Mouse (Mus musculus) heart, embryonic 12.5 days (tissue): ENCODE measurements at regions not wholly inside any gene's neighbourhood (a gene's known extent, or its start where the extent isn't known, plus 50 kb on each side); places are given as distances from the start of the nearest gene placed in this dataset.

Source experiments
- ATAC-seq: fragments of 200-750 bp; cut with Nextera tagmentation; 2 replicates; pipeline ENCODE4 v1.8.0; 2017; ENCODE audit warnings: moderate TSS enrichment, moderate library complexity; ENCODE audit not compliant: insufficient number of reproducible peaks, low FRiP score
- H3K27ac ChIP-seq: fragments of 300-500 bp; sonication (generic); 2 replicates; pipeline ENCODE4 v1.5.1; 2016; ENCODE audit warnings: mild to moderate bottlenecking, moderate library complexity; ENCODE audit not compliant: poor library complexity, severe bottlenecking
- H3K27me3 ChIP-seq: fragments of 300-500 bp; sonication (generic); replicated peaks from 2 replicates; pipeline ENCODE4 v1.6.1; 2016; ENCODE audit warnings: mild to moderate bottlenecking, moderate library complexity
- H3K36me3 ChIP-seq: fragments of 300-500 bp; sonication (generic); 2 replicates; pipeline ENCODE4 v1.6.1; 2016; ENCODE audit warnings: mild to moderate bottlenecking, moderate library complexity
- H3K4me1 ChIP-seq: fragments of 300-500 bp; sonication (generic); replicated peaks from 2 replicates; pipeline ENCODE4 v1.6.1; 2016; ENCODE audit warnings: mild to moderate bottlenecking
- H3K4me2 ChIP-seq: fragments of 300-500 bp; sonication (generic); 2 replicates; pipeline ENCODE4 v1.6.1; 2016; ENCODE audit warnings: mild to moderate bottlenecking, moderate library complexity
- H3K4me3 ChIP-seq: fragments of 300-500 bp; sonication (generic); 2 replicates; pipeline ENCODE4 v1.5.1; 2016; ENCODE audit warnings: mild to moderate bottlenecking
- H3K9ac ChIP-seq: fragments of 300-500 bp; sonication (generic); 2 replicates; pipeline ENCODE4 v1.6.1; 2016; ENCODE audit warnings: mild to moderate bottlenecking, moderate library complexity
- H3K9me3 ChIP-seq: fragments of 300-500 bp; sonication (generic); replicated peaks from 2 replicates; pipeline ENCODE4 v1.6.1; 2016; ENCODE audit warnings: mild to moderate bottlenecking, moderate library complexity
- WGBS: fragments of 180-500 bp; shearing (Covaris S2); methylation state at CpG from one replicate; pipeline ENCODE4 v1.1.7; 2016; 5-methylcytosine and 5-hydroxymethylcytosine counted together

DNA sequence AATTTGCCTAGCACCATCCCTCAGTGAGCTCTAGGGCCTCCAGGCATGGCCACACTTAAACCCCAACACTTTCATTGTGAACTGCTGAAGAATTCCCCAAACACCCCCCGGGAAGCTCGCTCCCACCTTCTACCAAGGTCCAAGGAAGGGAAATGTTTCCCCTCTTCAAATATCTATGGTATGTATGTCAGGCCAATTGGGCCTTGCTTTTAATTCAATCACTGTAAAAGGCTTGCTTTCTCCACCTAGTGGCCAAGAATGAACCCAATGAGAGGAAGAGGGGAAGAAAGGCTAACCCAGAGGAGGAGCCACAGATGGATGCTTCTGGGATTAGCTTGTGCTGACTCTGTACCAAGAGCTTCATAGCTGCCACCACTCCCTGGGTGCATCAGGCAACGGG lies 336.3 kb upstream of the Tgfbr2 start:
- Histone ChIP-seq H3K4me1 (peaks cover 3% of the 10 kb centered on the region; the same call in 1 of the 2 replicates), H3K9ac (no peak overlapping the region), H3K36me3 (no peaks in the 10 kb centered on the region), H3K4me2 (no peak overlapping the region), H3K9me3 (peaks cover 2% of the 10 kb centered on the region; the same call in 1 of the 2 replicates), H3K27ac (no peak overlapping the region), H3K4me3 (no peak overlapping the region), H3K27me3 (no peaks in the 10 kb centered on the region)
- WGBS = 45% methylated on average over 3 of the region's 3 CpGs
- no peak for ATAC-seq

DNA sequence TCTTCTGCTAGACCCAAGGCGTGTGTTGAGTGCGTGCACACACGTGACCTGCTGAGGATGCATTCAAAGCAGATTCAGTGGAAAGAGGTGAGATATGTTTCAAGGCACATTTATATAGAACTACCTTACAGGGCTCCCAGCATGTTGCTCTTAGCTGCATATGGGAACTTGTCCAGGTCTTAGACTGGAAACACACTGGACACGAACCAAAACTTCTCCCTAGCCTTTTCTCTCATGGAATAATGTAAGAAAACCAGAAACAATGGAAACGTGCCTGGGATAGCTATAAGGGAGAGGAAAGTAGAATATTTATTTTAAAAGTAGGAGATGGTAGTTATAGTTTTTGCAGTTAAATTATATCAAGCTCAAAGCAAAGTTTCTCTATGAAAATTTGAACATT lies 332.6 kb upstream of the Tgfbr2 start:
- no peak overlapping the region for H3K9ac ChIP-seq

DNA sequence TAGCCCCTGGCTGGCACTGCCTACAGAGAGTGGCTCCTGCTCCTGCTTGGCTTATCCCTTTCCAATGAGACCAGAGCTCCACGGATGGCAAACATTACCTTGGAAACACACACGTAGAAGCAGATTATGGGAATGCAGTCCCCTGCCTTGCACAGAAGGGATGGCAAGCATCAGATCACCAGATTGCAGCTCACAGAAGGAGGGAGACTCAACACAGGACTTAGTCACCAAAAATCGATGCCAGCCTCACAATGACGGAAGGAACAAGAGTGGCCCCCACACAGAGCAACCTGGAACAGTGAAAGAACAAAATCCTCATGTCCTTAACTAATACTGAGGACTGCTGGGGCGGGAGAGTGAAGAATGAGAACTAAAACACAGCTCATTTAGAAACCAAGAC lies 327.7 kb upstream of the Tgfbr2 start:
- Histone ChIP-seq H3K9me3 (no peaks in the 10 kb centered on the region), H3K4me3 (no peak overlapping the region), H3K4me2 (no peak overlapping the region), H3K4me1 (peaks cover 3% of the 10 kb centered on the region; the same call in 1 of the 2 replicates), H3K36me3 (no peaks in the 10 kb centered on the region), H3K9ac (no peak overlapping the region), H3K27ac (no peak overlapping the region), H3K27me3 (no peaks in the 10 kb centered on the region)
- WGBS = 66% methylated on average over 5 of the region's 5 CpGs
- no peak for ATAC-seq

More for the DNA sequence above, 332.6 kb upstream of the Tgfbr2 start:
- Histone ChIP-seq H3K36me3 (no peaks in the 10 kb centered on the region), H3K27me3 (no peaks in the 10 kb centered on the region), H3K4me2 (no peak overlapping the region), H3K27ac (no peak overlapping the region), H3K4me3 (no peak overlapping the region), H3K9me3 (no peaks in the 10 kb centered on the region), H3K4me1 (peaks cover 3% of the 10 kb centered on the region; the same call in 1 of the 2 replicates)
- 84% methylated on average over 5 of the region's 5 CpGs for WGBS
- no peak for ATAC-seq

DNA sequence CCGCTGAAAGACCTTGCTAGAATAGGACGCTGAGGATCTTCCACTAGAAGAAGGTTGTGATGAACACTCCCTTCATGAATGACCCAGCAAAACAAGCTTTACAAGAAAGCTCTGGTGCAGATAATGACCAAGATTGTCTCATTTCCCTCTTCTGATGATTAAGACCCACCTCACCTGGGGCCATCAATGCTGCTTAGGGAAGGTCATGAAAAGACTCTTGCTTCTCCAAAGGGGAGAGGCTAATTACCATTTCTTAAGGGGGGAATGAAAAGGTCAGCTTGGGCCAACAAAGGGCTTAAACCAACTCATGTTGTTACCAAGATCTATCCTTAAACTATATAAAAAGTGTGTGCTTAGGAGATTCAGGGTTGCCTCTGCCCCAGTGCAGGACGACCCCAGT lies 325.8 kb upstream of the Tgfbr2 start:
- Histone ChIP-seq H3K36me3 (no peaks in the 10 kb centered on the region), H3K4me3 (no peak overlapping the region), H3K4me2 (no peak overlapping the region), H3K27ac (no peak overlapping the region), H3K9me3 (no peaks in the 10 kb centered on the region), H3K27me3 (no peaks in the 10 kb centered on the region), H3K9ac (no peak overlapping the region), H3K4me1 (no peaks in the 10 kb centered on the region)
- ATAC-seq = no peak
- 82% methylated on average over 3 of the region's 3 CpGs for WGBS

DNA sequence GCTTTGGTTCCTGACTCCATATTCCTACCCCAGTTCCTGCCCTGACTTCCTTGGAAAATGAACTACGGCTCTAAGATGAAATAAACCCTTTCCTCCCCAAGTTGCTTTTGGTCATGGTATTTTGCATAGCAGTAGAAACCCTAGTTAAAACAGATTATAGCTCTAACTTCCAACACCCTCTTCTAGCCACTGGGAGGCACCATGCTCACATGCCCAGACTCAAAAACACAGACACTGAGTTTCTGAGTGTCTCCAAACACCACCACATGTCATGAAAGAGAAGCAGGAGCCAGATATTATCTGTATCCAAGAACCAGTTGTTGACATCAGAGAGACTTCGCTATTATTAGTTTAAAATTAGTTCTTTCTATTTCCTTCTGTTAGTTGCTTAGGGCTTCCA lies 316.1 kb upstream of the Tgfbr2 start:
- no peaks in the 10 kb centered on the region for H3K36me3 ChIP-seq
- WGBS = 85% methylated on average over 2 of the region's 2 CpGs
- no peaks in the 10 kb centered on the region for H3K4me1 ChIP-seq
- H3K27ac ChIP-seq = no peak overlapping the region
- no peak overlapping the region for H3K9ac ChIP-seq
- H3K4me2 ChIP-seq = no peak overlapping the region
- no peak overlapping the region for H3K4me3 ChIP-seq
- ATAC-seq = no peak
- H3K9me3 ChIP-seq = peaks cover 17% of the 10 kb centered on the region
- no peaks in the 10 kb centered on the region for H3K27me3 ChIP-seq

DNA sequence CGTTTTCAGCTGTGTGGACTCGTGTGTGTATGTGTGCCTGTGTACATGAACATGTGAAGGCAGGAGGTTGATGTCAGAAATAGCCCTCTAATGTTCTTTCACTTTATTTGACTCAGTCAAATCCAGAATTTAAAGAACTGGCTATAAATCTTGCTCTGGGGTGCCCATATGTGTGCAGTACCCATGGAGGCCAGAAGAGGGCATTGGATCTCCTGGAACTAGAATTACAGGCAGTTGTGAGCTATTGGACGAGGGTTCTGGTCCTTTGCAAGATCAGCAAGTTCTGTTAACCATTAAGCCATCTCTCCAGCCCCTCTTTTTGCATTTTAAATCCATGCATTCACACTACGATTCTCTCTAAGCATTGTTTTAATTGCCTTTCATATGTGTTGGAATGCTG lies 314.6 kb upstream of the Tgfbr2 start:
- Histone ChIP-seq H3K4me3 (no peak overlapping the region), H3K9ac (no peak overlapping the region), H3K4me2 (no peak overlapping the region), H3K4me1 (no peaks in the 10 kb centered on the region), H3K9me3 (peaks cover 17% of the 10 kb centered on the region), H3K27ac (no peak overlapping the region), H3K27me3 (no peaks in the 10 kb centered on the region), H3K36me3 (no peaks in the 10 kb centered on the region)
- WGBS = 73% methylated on average over 4 of the region's 4 CpGs
- no peak for ATAC-seq

DNA sequence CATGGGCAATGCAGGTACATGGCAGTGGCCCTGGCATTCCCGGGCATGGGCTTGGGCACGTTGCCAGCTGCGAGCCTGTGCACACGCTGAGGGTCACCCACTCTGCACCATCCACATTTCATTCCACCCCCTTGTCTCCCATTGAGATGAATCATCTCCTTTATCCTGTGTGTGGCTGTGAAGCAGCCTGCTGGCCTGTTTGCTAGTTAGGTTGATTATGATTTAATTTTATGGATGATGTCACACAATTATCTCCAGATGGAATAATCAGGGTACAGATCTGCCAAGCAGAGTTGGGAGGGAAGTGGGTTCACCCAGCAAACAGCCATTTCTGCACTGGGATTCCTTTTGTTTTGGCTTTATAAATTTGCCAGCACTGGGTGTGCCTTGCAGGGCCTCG lies 314.1 kb upstream of the Tgfbr2 start:
- H3K27ac ChIP-seq = no peak overlapping the region
- H3K4me3 ChIP-seq = no peak overlapping the region
- no peaks in the 10 kb centered on the region for H3K4me1 ChIP-seq
- WGBS = 77% methylated on average over 5 of the region's 5 CpGs
- H3K9ac ChIP-seq = no peak overlapping the region
- ATAC-seq = no peak
- no peak overlapping the region for H3K4me2 ChIP-seq
- peaks cover 17% of the 10 kb centered on the region for H3K9me3 ChIP-seq
- no peaks in the 10 kb centered on the region for H3K27me3 ChIP-seq
- H3K36me3 ChIP-seq = no peaks in the 10 kb centered on the region

DNA sequence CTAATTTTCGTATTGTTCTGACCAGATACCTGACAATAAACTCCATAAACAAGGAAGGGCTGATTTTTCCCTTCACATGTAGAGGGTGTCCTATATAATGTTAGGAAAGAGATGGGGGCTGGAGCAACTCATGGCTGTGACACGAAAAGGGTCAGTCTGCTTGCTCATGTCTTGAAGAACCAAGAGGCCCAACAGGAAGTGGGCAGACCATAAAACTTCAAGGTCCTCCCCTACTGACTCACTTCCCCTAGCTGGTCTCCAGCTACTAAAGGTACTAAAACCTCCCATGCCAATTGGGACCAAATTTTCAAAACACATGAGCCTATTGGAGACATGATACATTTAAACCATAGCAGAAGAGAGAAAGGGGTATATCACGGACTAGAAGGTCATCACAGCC lies 302.1 kb upstream of the Tgfbr2 start:
- no peaks in the 10 kb centered on the region for H3K27me3 ChIP-seq
- 74% methylated on average over 3 of the region's 3 CpGs for WGBS
- H3K4me2 ChIP-seq = no peak overlapping the region
- H3K36me3 ChIP-seq = no peaks in the 10 kb centered on the region
- H3K4me1 ChIP-seq = peaks cover 11% of the 10 kb centered on the region
- peaks cover 3% of the 10 kb centered on the region; the same call in 1 of the 2 replicates for H3K9me3 ChIP-seq
- no peak overlapping the region for H3K9ac ChIP-seq
- H3K27ac ChIP-seq = no peak overlapping the region
- no peak for ATAC-seq
- no peak overlapping the region for H3K4me3 ChIP-seq

DNA sequence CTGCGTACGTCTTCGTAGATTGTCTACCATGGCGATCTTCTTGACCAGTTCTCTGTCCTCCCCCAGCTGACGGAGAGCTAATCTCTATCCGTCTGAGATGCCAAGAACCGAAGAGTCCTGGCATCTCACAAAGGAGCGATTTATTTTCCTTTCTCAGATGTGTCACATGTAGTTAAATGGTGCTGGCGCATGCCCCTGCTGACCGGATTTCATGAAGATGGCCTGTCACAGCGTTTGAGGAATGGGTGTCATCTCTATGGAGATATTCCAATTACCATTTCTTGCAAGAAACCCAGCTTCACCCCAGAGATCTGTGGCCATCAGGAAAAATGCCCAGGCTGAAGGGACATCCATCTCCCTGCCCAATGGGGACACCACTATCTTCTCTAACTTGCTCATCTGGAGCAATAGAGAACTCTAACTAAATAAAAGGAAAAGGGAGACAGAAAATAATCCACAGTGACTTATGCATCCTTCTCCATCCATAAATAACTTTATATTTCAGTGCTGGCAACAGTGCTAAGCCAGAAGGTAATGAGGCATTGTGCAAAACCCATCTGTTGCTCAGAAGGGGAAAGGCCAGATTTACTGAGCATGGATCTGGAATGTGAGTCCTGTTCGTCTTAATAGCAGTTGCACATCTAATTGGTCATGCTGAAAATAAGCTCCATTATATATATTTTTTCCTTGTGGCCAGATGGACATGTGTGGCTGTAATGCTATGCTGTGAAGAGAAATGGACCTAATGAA lies 300.2 kb upstream of the Tgfbr2 start:
- no peak overlapping the region for H3K27ac ChIP-seq
- no peaks in the 10 kb centered on the region for H3K36me3 ChIP-seq
- peaks cover 5% of the 10 kb centered on the region; the same call in 1 of the 2 replicates for H3K9me3 ChIP-seq
- no peak overlapping the region for H3K4me3 ChIP-seq
- H3K4me2 ChIP-seq = no peak overlapping the region
- no peak overlapping the region for H3K9ac ChIP-seq
- H3K4me1 ChIP-seq = peaks cover 11% of the 10 kb centered on the region
- H3K27me3 ChIP-seq = no peaks in the 10 kb centered on the region
- no peak for ATAC-seq
- WGBS = 81% methylated on average over 12 of the region's 12 CpGs

DNA sequence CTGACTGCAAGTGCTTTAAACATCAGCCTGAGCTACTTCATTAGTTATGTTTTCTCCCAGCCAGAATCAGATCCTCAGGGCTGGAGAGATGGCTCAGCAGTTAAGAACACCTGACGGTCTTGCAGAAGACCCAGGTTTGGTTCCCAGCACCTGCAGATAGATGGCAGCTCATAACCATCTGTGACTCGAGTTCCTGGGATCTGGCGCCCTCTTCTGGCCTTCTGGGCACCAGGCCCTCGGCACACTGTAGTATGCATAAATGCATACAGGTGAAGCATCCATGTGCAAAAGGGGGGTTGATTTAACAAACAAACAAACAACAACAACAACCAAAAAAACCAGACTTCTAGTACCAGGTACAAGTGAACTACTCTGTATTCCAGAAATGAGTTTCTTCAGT lies 297.7 kb upstream of the Tgfbr2 start:
- Histone ChIP-seq H3K27ac (no peak overlapping the region), H3K27me3 (no peaks in the 10 kb centered on the region), H3K4me1 (no peaks in the 10 kb centered on the region), H3K4me2 (no peak overlapping the region), H3K36me3 (no peaks in the 10 kb centered on the region), H3K4me3 (no peak overlapping the region), H3K9me3 (peaks cover 5% of the 10 kb centered on the region; the same call in 1 of the 2 replicates), H3K9ac (no peak overlapping the region)
- no peak for ATAC-seq
- WGBS = 72% methylated on average over 4 of the region's 4 CpGs

DNA sequence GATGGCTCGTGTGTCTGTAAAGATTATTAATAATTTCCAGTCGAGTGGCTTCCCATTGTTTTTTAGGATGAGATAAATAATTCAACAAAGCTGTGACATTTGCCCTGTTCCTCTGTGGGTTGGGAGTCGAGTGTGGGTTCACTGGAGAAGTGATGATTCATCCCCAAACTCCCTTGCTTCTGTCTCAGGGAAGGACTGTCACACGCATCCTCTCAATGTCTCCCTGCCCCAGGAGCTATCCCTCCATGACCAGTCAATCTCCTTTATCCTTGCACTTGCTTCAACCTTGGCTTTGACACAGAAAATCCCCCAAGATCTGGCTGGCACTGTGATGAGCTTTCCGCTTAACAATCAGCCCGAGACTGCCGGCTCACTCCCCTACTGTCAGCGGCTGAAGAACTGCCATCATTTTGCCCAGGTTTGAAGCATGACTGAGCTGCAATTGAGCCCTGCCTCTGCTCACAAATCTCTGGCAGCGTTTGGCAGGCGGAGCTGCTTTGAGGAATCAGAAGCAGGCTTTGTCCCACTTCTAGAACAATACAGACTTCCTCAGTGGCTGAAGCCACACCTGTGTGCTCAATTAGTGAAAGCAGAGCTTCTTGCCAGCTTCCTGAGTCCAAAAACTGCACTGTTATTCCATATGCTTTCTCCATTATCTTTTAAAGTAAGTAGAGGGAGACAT lies 293.6 kb upstream of the Tgfbr2 start:
- Histone ChIP-seq H3K4me3 (no peak overlapping the region), H3K9ac (no peak overlapping the region), H3K27me3 (no peaks in the 10 kb centered on the region), H3K27ac (no peak overlapping the region), H3K4me1 (no peaks in the 10 kb centered on the region), H3K4me2 (no peak overlapping the region), H3K36me3 (no peaks in the 10 kb centered on the region), H3K9me3 (peaks cover 5% of the 10 kb centered on the region; the same call in 1 of the 2 replicates)
- 61% methylated on average over 10 of the region's 10 CpGs for WGBS
- no peak for ATAC-seq
